Mouse (Mus musculus) heart, postnatal 25 days (tissue): ENCODE data around the gene Ugt1a6a. TPM values are rescaled to one million over a fixed set of nuclear protein-coding genes. Genes with fewer than 3 reads are reported as not detected.

ENCODE experiments used
- DNase-seq: peaks from one replicate; pipeline ENCODE4 v3.0.0; 2022; ENCODE audit warnings: low spot score
- intact Hi-C: fragments of 180-260 bp; cut with DNase I; formaldehyde crosslinking; loops from one replicate; pipeline ENCODE4 v1.15.1; 2025
- total RNA-seq, 2 experiments: library from RNA; stranded (reverse); gene quantifications; 2 replicates each; pipeline ENCODE4 v1.2.3; 2021

Ugt1a6a gene
- total RNA-seq, 2 experiments from 2014 or later, result 2.6 to 3.4 TPM

GRCm38 (mm10) chr1:88260114-88260513 lies 125.5 kb downstream of the Ugt1a6a start:
- DNase-seq, result no peak
- intact Hi-C loops, result no loop called here

GRCm38 (mm10) chr1:88260604-88261377 lies 126.2 kb downstream of the Ugt1a6a start:
- DNase-seq, result no peak
- intact Hi-C loops, result no loop called here

DNA sequence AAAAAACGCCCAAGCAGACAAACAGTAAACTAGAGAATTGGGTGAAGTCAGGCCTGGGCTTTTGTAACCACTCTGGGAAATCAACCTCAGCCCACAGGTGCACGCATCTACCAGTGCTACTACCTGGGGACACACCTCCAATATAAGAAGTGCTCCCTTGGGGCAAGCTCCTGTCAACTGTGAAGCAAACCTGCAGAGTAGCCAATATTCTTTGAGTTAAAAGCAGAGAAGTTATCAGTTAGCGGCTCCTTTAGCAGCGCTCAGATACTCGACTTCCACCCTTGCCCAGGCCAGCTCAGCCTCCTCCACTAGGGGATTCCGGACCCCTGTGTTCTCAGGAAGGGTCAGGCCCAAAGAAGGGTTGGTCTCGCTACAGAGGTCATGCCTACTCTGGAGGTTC lies 127.1 kb downstream of the Ugt1a6a start:
- intact Hi-C loops, result no loop called here
- DNase-seq, result no peak

GRCm38 (mm10) chr1:88262255-88262654 lies 127.6 kb downstream of the Ugt1a6a start:
- no peak for DNase-seq

GRCm38 (mm10) chr1:88262961-88263360 lies 128.4 kb downstream of the Ugt1a6a start:
- intact Hi-C loops, result no loop called here
- DNase-seq, result no peak

More at GRCm38 (mm10) chr1:88262255-88262654, 127.6 kb downstream of the Ugt1a6a start:
- intact Hi-C loops, result no loop called here

- intact Hi-C loops, result no loop called here
These were observed 129.2 kb downstream of the Ugt1a6a start for GRCm38 (mm10) chr1:88263778-88264177.

GRCm38 (mm10) chr1:88264237-88264868 lies 129.7 kb downstream of the Ugt1a6a start:
- DNase-seq, result no peak
- intact Hi-C loops, result no loop called here

More at GRCm38 (mm10) chr1:88263778-88264177, 129.2 kb downstream of the Ugt1a6a start:
- no peak for DNase-seq

DNA sequence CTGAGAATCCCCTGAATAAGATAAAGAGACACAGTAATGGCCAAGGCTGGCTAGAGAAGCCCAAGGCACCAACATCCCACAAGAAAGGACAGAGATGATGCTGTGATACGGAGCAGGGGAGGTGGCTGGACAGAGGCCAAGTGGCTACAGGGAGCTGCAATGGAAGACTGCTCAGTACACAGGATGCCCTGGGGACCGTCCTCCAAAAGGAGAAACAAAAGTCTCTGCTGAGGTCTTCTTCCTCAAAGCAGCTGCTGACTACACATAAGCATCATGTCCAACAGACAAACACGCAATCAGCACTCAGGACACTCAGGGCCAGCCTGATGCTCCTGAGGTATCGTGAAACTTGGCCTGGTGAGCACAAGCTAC lies 130.2 kb downstream of the Ugt1a6a start:
- no peak for DNase-seq

DNA sequence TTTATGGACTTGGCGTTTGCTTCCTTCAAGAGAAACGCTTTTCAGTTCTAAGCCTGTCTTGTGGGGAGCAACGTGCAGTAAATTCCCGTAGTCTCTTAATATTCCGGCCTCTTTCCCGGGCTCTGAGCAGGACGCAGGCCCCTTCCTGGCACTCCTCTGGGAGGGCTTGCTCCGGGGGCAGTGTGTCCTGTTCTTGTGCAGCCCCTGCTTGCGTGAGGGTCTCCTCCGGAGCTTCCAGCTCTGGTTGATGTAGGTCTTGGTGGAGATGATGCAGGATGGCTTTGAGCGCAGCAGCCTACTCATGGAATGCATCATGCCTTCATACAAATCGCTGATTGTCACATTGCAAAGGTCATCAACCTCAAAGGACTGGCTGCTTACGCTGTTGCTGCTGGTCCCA lies 131.5 kb downstream of the Ugt1a6a start:
- intact Hi-C loops, result no loop called here
- no peak for DNase-seq

More for the DNA sequence above, 130.2 kb downstream of the Ugt1a6a start:
- intact Hi-C loops, result no loop called here

DNA sequence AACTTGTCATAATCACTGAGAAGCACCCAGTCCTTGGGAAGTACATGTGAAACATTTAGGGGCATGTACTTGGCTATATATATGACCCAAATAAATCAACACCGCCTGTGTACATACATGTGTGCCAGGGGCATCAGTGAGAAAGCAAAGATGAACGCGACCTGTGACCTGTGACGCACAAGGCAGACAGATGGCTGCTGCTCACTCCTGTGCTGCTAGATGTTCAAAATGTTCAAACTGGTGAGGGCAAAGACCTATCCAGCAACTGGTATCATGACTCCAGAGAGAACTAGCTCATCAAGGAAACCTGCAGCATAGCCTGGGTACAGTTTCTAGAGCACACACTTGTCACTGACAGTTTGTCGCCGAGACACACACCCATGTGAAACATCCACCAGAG lies 132.9 kb downstream of the Ugt1a6a start:
- no peak for DNase-seq
- intact Hi-C loops, result no loop called here

- DNase-seq, result no peak
- intact Hi-C loops, result no loop called here
These were observed 133.5 kb downstream of the Ugt1a6a start for GRCm38 (mm10) chr1:88268070-88268469.

Other genes with a start within 250 kb of the Ugt1a6a start
- gene Usp40, start 126.3 kb upstream of the Ugt1a6a start, total RNA-seq, result 10 to 100 TPM; 16.1 to 19.4 TPM
- not detected for gene Ugt1a10, start 79.4 kb upstream of the Ugt1a6a start, total RNA-seq
- not detected for gene Ugt1a9, start 64.0 kb upstream of the Ugt1a6a start, total RNA-seq
- gene Ugt1a8, start 47.0 kb upstream of the Ugt1a6a start, total RNA-seq, result not detected
- 1 to 10 TPM in 1 of 2 experiments, under 1 TPM in 1; 0.96 to 1.3 TPM for gene Ugt1a7c, start 39.7 kb upstream of the Ugt1a6a start, total RNA-seq
- gene Ugt1a6b, start 31.6 kb upstream of the Ugt1a6a start, total RNA-seq, result under 1 TPM; 0.57 to 0.67 TPM
- under 1 TPM in 1 of 2 experiments, not detected in 1; 0.64 TPM for gene Ugt1a5, start 31.2 kb downstream of the Ugt1a6a start, total RNA-seq
- not detected for gene Ugt1a2, start 65.8 kb downstream of the Ugt1a6a start, total RNA-seq
- gene Dnajb3, start 71.0 kb downstream of the Ugt1a6a start, total RNA-seq, result under 1 TPM; 0.42 TPM
- gene Ugt1a1, start 77.2 kb downstream of the Ugt1a6a start, total RNA-seq, result not detected
- gene Mroh2a, start 92.2 kb downstream of the Ugt1a6a start, total RNA-seq, result under 1 TPM; 0.28 to 0.42 TPM
- 10 to 100 TPM; 14.5 to 14.6 TPM for gene Hjurp, start 142.8 kb downstream of the Ugt1a6a start, total RNA-seq
- gene Trpm8, start 142.9 kb downstream of the Ugt1a6a start, total RNA-seq, result not detected